Mouse (Mus musculus) right cerebral cortex, postnatal 14 days (tissue): ENCODE results near the gene Timm8a2.
A peak's percentile ranks its signal among the peaks of the same experiment; 100 is the strongest.

Experiments
- DNase-seq: peaks from one replicate; pipeline ENCODE4 v3.0.0; 2022

The Timm8a2 gene

DNA sequence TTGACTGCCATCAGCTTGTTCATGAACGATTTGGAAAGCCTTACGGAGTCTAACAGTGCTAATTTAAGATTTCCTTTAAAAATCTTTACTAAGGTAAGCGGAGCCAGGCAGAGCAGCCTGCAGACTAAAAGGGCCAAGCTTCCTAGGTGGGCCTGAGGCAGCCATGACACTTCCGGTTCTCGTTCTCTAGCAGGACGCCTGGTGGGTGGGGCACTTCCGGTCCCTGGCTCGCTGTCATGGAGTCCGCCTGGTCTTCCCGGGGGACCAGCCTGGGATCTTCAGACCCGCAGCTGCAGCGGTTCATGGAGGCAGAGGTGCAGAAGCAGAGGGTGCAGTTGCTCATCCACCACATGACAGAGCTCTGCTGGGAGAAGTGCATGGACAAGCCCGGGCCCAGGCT, at the start of gene Timm8a2:
Timm8a2 (plus strand) TSS at position 224 of the 400 bp plus-strand sequence.
- DNase-seq, result no peak

- no peak for DNase-seq
Measured at GRCm38 (mm10) chr14:121985477-121985876, 49.0 kb upstream of the Timm8a2 start.

DNA sequence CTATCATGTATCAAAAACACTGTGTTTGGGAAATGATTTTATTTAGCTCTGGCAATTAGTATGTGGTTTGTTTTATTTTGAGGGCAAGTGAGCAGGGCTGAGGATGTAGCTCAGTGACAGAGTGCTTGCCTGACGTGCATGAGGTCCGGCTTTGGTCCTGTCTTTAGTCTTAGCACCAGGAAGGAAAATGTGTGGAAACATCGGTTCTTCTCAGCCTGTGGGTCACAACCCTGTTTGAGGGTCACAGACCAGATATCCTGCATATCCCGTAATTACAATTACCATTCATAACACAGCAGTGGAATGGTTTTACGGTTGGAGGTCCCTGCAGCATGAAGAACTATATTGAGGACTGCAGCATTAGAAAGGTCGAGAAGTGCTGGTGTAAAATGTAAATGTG, 48.4 kb upstream of the Timm8a2 start:
- no peak for DNase-seq

GRCm38 (mm10) chr14:121987287-121987686, 47.2 kb upstream of the Timm8a2 start:
- no peak for DNase-seq

DNA sequence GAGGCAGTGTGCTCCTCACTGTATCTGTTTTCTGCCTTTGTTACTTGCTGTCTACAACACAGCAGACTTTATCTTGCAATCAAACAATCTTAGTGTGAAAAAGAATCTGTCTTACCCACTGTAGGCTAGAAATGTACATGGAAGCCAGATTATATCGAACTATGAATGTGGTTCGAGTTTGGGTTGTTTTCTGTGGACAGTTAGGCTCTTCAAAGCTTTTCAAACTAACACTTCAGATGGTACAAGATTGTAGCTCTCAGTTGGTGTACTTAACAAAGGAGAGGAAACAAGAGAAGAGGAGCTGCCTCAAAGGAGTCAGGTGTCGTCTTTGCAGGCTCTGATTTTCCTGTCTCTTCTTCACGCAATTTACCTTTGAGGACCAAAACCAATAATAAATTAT, 46.8 kb upstream of the Timm8a2 start:
- no peak for DNase-seq

GRCm38 (mm10) chr14:121989331-121989730, 45.1 kb upstream of the Timm8a2 start:
- DNase-seq, result no peak

DNA sequence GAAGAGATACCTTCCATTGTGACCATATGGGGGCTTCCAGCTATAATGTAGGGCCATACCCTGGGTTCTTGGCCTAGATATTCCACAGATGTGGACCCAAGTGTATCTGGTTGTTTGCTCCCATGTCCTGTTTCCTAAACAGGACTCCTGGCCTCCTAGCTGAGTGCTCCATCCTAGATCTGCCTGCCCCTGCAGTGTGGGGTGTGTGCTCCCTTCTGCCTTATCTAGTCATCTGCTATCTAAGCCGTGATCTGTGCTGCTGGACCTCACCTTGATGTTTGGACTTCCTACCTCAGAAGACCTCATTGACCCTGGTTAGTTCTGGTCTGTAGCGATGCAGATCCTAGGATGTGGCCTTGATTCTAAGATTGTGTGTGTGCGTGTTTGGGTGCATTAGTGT, 44.6 kb upstream of the Timm8a2 start:
- no peak for DNase-seq

GRCm38 (mm10) chr14:121990897-121991296, 43.6 kb upstream of the Timm8a2 start:
- no peak for DNase-seq

DNA sequence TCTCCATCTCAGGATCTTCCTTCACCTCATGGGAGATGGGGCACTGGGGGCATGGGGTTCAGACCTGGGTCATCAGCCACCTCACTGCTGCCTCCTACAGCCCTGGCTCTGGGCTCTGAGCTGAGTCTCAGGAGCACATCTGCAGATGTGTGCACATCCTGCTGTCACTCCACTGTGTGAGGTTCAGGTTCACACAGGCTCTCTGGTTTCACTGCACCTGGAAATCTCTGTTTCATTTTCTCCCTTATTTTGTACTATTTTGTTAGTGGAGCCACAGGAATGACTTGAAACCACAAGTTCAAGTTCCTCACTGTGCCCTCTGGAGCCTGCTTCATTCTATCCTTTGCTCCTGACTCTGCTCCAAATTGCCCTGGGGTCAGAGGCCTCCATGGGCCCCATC, 42.6 kb upstream of the Timm8a2 start:
- DNase-seq, result no peak

DNA sequence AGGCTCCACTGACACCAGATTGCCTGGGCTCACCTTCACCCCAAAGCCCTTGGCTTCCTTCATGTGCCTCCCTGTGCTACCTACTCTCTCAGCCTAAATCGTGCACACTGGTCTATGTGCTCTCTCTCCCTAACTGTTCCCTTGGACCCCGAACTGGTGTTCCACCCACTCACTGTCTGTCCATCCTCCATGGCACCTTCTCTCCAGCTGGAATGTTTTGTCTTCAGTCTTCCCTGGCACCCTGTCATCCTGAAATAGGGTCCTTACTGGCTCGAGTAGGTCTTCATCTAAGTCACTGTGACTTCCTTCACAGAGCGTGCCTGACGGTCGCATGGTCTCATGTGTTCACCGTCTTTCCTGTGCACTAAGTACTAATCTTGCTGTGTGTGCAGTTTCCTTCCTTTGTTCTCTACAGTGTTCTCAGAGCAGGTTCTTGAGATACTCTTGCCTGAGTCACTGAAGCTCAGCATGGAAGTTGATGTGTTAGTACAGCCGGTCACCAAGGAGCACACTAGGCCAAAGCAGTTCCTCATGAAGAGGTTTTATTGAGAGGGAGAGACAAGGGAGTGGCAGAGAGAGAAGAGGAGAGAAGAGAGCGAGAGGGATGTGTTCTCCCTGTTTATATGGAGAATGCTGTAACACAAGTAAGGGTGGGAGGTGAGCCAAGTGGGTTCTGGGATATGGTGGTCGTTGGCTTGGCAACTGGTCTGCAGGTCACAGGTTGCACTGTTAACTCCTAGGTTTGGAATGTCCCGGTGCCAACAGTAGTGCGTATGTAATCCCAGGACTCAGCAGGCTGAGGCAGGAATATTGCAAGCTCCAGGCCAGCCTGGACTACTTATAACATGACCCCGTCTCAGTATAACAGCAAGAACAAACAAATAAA, 41.8 kb upstream of the Timm8a2 start:
- DNase-seq, result no peak

- DNase-seq, result no peak
Measured at GRCm38 (mm10) chr14:121993616-121994015, 40.9 kb upstream of the Timm8a2 start.

- DNase-seq, result no peak
Measured at GRCm38 (mm10) chr14:121994171-121994700, 40.2 kb upstream of the Timm8a2 start.

DNA sequence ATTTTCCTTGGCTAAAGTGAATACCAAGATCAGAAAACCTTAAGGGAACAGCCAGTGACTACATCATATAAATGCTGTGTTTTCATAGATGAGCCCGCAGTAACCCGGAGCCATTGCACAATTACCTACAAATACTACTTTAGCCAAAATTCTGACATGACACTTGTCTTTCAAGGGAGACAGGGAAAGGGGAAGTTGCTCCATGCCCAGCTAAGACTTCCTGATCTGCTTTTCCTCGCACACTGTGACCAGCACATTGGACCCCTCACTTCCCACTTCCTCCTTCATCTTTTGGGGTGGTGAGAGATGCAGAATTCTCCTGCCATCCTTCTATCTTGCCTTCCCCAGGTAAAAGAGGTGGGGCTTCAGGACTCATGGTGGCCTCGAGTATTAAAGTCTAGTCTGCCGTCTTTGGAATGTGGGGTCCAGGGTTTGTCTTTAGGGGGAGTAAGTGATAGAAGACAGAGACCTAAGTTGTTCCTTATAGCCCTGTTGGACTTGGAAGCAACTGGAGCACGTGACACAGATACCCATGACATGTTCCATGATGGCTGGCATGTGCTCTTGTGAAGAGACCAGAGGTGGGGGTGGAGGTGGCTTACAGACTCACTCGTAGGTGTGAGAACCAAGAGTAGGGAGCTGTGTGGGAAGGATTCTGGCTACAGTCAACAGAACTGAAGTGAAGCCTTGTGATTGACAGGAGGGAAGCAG, 39.5 kb upstream of the Timm8a2 start:
- DNase-seq, result no peak

DNA sequence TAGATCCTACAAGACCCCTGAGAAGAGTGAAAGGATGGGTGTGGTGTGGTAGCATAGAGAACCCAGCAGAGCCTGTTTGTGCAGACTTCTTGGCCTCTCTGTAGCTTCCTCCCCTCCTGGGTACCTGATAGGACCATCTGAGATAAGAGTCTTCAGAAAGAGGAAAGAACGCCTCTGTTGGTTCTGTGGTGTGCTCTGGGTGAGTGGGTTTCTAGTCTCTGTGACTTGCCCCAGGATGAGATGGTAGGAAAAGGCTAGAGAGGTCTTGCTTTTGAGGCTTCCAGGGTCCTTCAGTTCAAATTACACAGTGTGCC, 39.0 kb upstream of the Timm8a2 start:
- no peak for DNase-seq

- DNase-seq, result peak; percentile 52
Measured at GRCm38 (mm10) chr14:121996786-121997185, 37.7 kb upstream of the Timm8a2 start.

DNA sequence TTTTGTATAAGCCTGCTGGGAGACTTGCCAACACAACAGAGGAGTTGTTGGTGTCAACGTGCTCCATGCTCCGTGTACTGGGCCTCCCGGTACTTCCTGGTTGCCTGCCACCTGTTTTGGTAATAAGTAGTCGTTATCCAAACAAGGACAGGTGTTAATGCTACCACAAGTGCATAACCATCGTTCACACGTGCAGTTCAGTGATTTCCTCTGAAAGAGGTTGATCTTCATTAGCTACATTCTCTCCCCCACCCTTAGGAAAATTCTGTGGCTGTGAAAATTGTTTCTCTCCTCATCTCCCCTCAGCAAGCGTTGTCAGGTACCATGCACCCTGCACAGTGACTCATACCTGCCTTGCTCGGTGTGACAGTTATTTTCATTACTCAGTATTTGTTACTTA, 35.0 kb upstream of the Timm8a2 start:
- DNase-seq, result no peak

- DNase-seq, result no peak
Measured at GRCm38 (mm10) chr14:122000346-122001105, 33.9 kb upstream of the Timm8a2 start.

DNA sequence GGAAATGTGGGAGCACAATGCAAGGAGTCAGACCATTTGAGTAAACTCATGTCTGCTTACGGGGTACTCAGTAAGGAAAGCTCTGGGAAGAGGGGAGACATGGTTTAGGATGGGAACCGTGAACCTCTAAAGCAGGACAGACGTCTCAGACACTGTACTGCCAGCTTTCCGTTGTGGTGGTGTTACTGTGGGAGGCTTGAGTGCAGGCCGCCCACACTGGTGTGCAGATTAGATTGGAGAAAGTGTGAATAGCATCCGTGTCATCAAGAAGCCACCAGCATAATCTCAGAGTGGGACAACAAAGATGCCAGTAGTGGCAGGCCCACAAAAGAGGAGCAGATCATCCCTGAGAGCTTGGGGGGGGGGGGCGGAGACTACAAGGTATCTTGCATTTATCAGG, 32.2 kb upstream of the Timm8a2 start:
- no peak for DNase-seq

DNA sequence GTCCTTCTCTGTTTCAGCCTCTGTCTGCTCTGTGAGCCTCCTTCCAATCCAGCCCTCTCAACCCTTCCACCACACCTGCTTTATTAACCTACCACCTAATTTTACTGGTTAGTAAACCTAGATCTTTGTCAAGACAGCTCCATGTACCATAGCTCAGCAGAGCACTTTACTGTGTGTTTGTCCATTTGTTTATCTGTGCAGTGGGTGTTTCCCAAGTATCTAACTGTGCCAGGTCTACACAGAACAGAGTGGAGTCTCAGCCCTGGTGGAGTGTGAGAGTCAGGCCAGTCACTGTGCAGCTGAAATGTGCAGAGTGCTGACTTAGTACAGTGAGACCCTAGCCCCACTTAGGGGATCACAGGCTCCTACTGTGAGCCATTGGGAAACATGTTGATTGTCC, 30.7 kb upstream of the Timm8a2 start:
- no peak for DNase-seq

DNA sequence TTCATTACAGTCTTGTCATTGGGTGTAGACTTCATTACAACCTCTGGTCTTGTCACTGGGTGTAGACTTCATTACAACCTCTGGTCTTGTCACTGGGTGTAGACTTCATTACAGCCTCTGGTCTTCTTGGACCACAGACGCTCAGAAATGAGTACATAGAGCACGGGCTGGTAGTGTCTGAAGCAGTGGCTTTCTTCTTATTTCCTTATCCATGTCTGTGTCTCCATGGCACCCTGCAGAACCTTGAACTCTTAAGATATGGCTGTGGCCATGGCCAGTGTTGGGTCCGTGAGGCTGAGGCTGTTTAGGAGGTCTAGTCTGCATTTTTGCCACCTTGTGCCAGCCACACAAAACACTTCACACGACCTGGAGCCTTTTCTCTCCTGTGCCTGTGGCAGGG, 26.2 kb upstream of the Timm8a2 start:
- DNase-seq, result no peak

- no peak for DNase-seq
Measured at GRCm38 (mm10) chr14:122009502-122009901, 25.0 kb upstream of the Timm8a2 start.

- no peak for DNase-seq
Measured at GRCm38 (mm10) chr14:122010301-122010700, 24.2 kb upstream of the Timm8a2 start.

GRCm38 (mm10) chr14:122011768-122012167, 22.7 kb upstream of the Timm8a2 start:
- no peak for DNase-seq
